Mouse (Mus musculus): ENCODE results near the gene Slc17a5.
A peak's percentile ranks its signal among the peaks of the same experiment; 100 is the strongest.
"Not testable (repeated sequence)": the region's sequence is repeated elsewhere in the genome, so short reads cannot be mapped to it uniquely, and the experiment has no call there.

Gene Slc17a5

DNA sequence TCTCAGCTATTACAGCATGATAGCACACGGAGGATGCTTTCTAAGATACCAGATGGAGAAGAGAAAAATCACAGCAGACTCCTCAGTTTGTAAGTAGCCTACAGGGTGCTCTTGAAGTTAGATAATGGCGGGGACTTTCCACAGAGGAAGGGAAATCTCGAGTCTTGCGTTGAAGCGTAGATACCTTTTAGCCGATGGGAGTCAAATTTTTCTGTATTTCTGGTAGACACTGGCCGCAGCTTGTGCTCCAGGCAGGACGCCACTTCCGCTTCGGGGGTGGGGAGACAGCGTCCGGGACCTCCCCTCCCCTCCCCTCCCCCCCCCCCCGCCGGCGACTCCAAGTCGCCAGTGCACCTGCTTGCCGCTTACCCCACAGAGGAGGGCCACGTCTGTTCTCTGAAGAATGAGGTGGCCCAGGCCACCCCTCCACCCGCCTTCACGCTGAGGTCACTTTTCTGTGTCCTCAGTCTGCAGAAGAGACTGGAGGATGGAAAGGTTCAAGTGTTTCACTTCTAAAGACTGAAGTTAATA lies 98.9 kb downstream of the Slc17a5 start, which contains the start of gene Eef1a1:
Eef1a1 (minus strand) TSS at position 262 of the 531 bp plus-strand sequence.
- ATAC-seq (ENCODE audit: insufficient number of reproducible peaks, low FRiP score, low TSS enrichment): peak; percentile 31; the same call in 1 of the 2 replicates

DNA sequence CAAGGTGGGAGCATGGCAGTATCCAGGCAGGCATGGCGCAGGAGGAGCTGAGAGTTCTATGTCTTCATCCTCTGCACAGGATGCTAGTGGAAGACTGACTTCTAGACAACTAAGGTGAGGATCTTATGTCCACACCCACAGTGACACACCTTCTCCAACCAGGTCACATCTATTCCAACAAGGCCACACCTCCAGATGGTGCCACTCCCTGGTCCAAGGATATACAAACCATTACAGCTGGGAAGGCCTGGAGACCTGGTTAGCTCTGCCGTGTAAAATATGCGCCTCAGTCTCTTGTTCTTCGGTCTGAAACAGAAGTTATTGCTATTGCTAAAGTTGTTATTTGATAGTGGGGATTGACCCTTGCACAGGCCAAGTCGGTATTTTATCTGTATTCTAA lies 99.8 kb downstream of the Slc17a5 start:
- ATAC-seq (ENCODE audit: insufficient number of reproducible peaks, low FRiP score, low TSS enrichment): not testable (repeated sequence)
